Mouse (Mus musculus) hindbrain, embryonic 14.5 days (tissue): ENCODE data around the gene Gnb2. TPM values are rescaled to one million over a fixed set of nuclear protein-coding genes. Genes with fewer than 3 reads are reported as not detected.

ENCODE experiments used
- ATAC-seq: fragments of 200-750 bp; cut with Nextera tagmentation; 2 replicates; pipeline ENCODE4 v1.8.0; 2017; ENCODE audit warnings: moderate number of reproducible peaks, mild to moderate bottlenecking, moderate TSS enrichment, moderate library complexity; ENCODE audit not compliant: low FRiP score
- DNase-seq: peaks from one replicate; pipeline ENCODE4 v3.0.0-alpha.2; 2015; ENCODE audit warnings: low spot score
- H3K27ac ChIP-seq: fragments of 300-500 bp; sonication (generic); 2 replicates; pipeline ENCODE4 v1.5.1; 2014; ENCODE audit warnings: mild to moderate bottlenecking, moderate library complexity
- H3K27me3 ChIP-seq: fragments of 300-500 bp; sonication (generic); 2 replicates; pipeline ENCODE4 v1.6.1; 2014; ENCODE audit warnings: mild to moderate bottlenecking, low read length, mixed read lengths; ENCODE audit not compliant: control insufficient read depth, insufficient read depth
- H3K36me3 ChIP-seq: fragments of 300-500 bp; sonication (generic); replicated peaks from 2 replicates; pipeline ENCODE4 v1.6.1; 2014; ENCODE audit not compliant: control insufficient read depth, insufficient read depth
- H3K4me1 ChIP-seq: fragments of 300-500 bp; sonication (generic); replicated peaks from 2 replicates; pipeline ENCODE4 v1.6.1; 2014; ENCODE audit warnings: antibody characterized with exemption, low read length, mixed read lengths; ENCODE audit not compliant: control insufficient read depth, insufficient read depth
- H3K4me2 ChIP-seq: fragments of 300-500 bp; sonication (generic); replicated peaks from 2 replicates; pipeline ENCODE4 v1.6.1; 2014; ENCODE audit warnings: mild to moderate bottlenecking, moderate library complexity
- H3K4me3 ChIP-seq: fragments of 300-500 bp; sonication (generic); replicated peaks from 2 replicates; pipeline ENCODE4 v1.5.1; 2014; ENCODE audit warnings: mild to moderate bottlenecking, low read length
- H3K9ac ChIP-seq: fragments of 300-500 bp; sonication (generic); 2 replicates; pipeline ENCODE4 v1.6.1; 2014
- H3K9me3 ChIP-seq: fragments of 300-500 bp; sonication (generic); 2 replicates; pipeline ENCODE4 v1.6.1; 2016; ENCODE audit warnings: low read length; ENCODE audit not compliant: control insufficient read depth
- WGBS: fragments of 180-500 bp; shearing (Covaris S2); extraction: QIAGEN DNeasy Blood & Tissue Kit; methylation state at CpG from one replicate; pipeline ENCODE4 v1.1.7; 2014; 5-methylcytosine and 5-hydroxymethylcytosine counted together
- microRNA-seq: library from miRNA; unstranded; fragments of <30 nt; microRNA quantifications from one replicate; pipeline ENCODE4, GENCODE M21; 2016
- polyA plus RNA-seq: library from polyadenylated mRNA; unstranded; fragments of >200 nt; fragmentation: Nextera tagmentation; extraction: Ambion mirVana; gene quantifications from 2 replicates; pipeline ENCODE4 v1.2.1, GENCODE M21; 2014

Gene Gnb2
- polyA plus RNA-seq, 1 experiment from 2014 or later, result 593 TPM

- WGBS, result 83% methylated on average over 13 of the region's 13 CpGs
- DNase-seq (no peak), ATAC-seq (no peak)
Measured at GRCm38 (mm10) chr5:137493831-137494230, 39.5 kb downstream of the Gnb2 start.

GRCm38 (mm10) chr5:137491559-137491958, 41.8 kb downstream of the Gnb2 start:
- DNase-seq, result no peak
- H3K27me3 ChIP-seq, result 0 out of 2 replicates have a peak, but pooled peaks cover 2% of the 10 kb centered on the region
- no peaks in the 10 kb centered on the region for H3K36me3 ChIP-seq
- no peak overlapping the region for H3K27ac ChIP-seq
- no peak overlapping the region for H3K9ac ChIP-seq
- no peaks in the 10 kb centered on the region for H3K9me3 ChIP-seq
- H3K4me1 ChIP-seq, result no peaks in the 10 kb centered on the region
- no peak overlapping the region for H3K4me2 ChIP-seq
- no peak overlapping the region for H3K4me3 ChIP-seq
- ATAC-seq, result no peak
- WGBS, result 63% methylated on average over 4 of the region's 4 CpGs

More at GRCm38 (mm10) chr5:137493831-137494230, 39.5 kb downstream of the Gnb2 start:
- H3K36me3 ChIP-seq, result no peaks in the 10 kb centered on the region
- H3K4me1 ChIP-seq, result no peaks in the 10 kb centered on the region
- no peaks in the 10 kb centered on the region for H3K27me3 ChIP-seq
- H3K27ac ChIP-seq, result no peak overlapping the region
- H3K4me3 ChIP-seq, result no peak overlapping the region
- H3K9ac ChIP-seq, result no peak overlapping the region
- no peaks in the 10 kb centered on the region for H3K9me3 ChIP-seq
- no peak overlapping the region for H3K4me2 ChIP-seq

GRCm38 (mm10) chr5:137487616-137488015, 45.7 kb downstream of the Gnb2 start:
- Histone ChIP-seq H3K36me3 (no peaks in the 10 kb centered on the region), H3K9me3 (no peaks in the 10 kb centered on the region), H3K27me3 (peaks cover 18% of the 10 kb centered on the region), H3K9ac (no peak overlapping the region), H3K4me2 (no peak overlapping the region), H3K27ac (no peak overlapping the region), H3K4me1 (peaks cover 10% of the 10 kb centered on the region; the same call in 1 of the 2 replicates), H3K4me3 (no peak overlapping the region)
- WGBS, result 90% methylated on average over 7 of the region's 7 CpGs
- no peak for DNase-seq
- ATAC-seq, result no peak

- no peaks in the 10 kb centered on the region for H3K36me3 ChIP-seq
- peaks cover 18% of the 10 kb centered on the region for H3K27me3 ChIP-seq
- no peaks in the 10 kb centered on the region for H3K9me3 ChIP-seq
- H3K27ac ChIP-seq, result no peak overlapping the region
- H3K4me2 ChIP-seq, result peak overlapping the region; percentile 47
- peaks cover 10% of the 10 kb centered on the region; the same call in 1 of the 2 replicates for H3K4me1 ChIP-seq
- peak overlapping the region; percentile 39; the same call in 1 of the 2 replicates for H3K9ac ChIP-seq
- peak overlapping the region; percentile 13 for H3K4me3 ChIP-seq
- 1% methylated on average over 17 of the region's 17 CpGs for WGBS
- ATAC-seq, result no peak
- no peak for DNase-seq
Measured at GRCm38 (mm10) chr5:137485851-137486155, 47.5 kb downstream of the Gnb2 start.

GRCm38 (mm10) chr5:137485071-137485850, 48.0 kb downstream of the Gnb2 start:
- no peak for DNase-seq
- Histone ChIP-seq H3K9me3 (no peaks in the 10 kb centered on the region), H3K27ac (no peak overlapping the region), H3K27me3 (peaks cover 18% of the 10 kb centered on the region), H3K4me2 (peak overlapping the region; percentile 47), H3K36me3 (no peaks in the 10 kb centered on the region), H3K9ac (peak overlapping the region; percentile 39; the same call in 1 of the 2 replicates), H3K4me1 (peaks cover 10% of the 10 kb centered on the region; the same call in 1 of the 2 replicates), H3K4me3 (peak overlapping the region; percentile 13)
- 4% methylated on average over 30 of the region's 30 CpGs for WGBS
- ATAC-seq, result no peak

- Histone ChIP-seq H3K9me3 (no peaks in the 10 kb centered on the region), H3K4me2 (no peak overlapping the region), H3K36me3 (no peaks in the 10 kb centered on the region), H3K9ac (no peak overlapping the region), H3K4me1 (peaks cover 10% of the 10 kb centered on the region; the same call in 1 of the 2 replicates), H3K27me3 (peaks cover 18% of the 10 kb centered on the region), H3K27ac (no peak overlapping the region), H3K4me3 (no peak overlapping the region)
- DNase-seq, result no peak
- 6% methylated on average over 8 of the region's 8 CpGs for WGBS
- no peak for ATAC-seq
Measured at GRCm38 (mm10) chr5:137481897-137482296, 51.4 kb downstream of the Gnb2 start.

GRCm38 (mm10) chr5:137481138-137481537, 52.2 kb downstream of the Gnb2 start:
- no peak overlapping the region for H3K4me2 ChIP-seq
- H3K27ac ChIP-seq, result no peak overlapping the region
- DNase-seq (peak; percentile 88), ATAC-seq (no peak)
- no peak overlapping the region for H3K4me3 ChIP-seq
- H3K27me3 ChIP-seq, result peaks cover 14% of the 10 kb centered on the region
- H3K9ac ChIP-seq, result no peak overlapping the region
- peaks cover 10% of the 10 kb centered on the region; the same call in 1 of the 2 replicates for H3K4me1 ChIP-seq
- no peaks in the 10 kb centered on the region for H3K36me3 ChIP-seq
- H3K9me3 ChIP-seq, result no peaks in the 10 kb centered on the region

Small RNA genes within 50 kb of the gene (microRNA-seq; reads per million reads assigned to microRNA genes)
- gene Mir6418, result 1.5 reads per million

Other genes with a start within 250 kb of the Gnb2 start
- 56.7 and 68.4 TPM in 2 replicates for gene Ache, start 246.0 kb downstream of the Gnb2 start, polyA plus RNA-seq
- 22.3 and 22.6 TPM in 2 replicates for gene Ufsp1, start 238.9 kb downstream of the Gnb2 start, polyA plus RNA-seq
- 75.0 and 81.0 TPM in 2 replicates for gene Srrt, start 225.8 kb downstream of the Gnb2 start, polyA plus RNA-seq
- gene Trip6, start 219.1 kb downstream of the Gnb2 start, polyA plus RNA-seq, result 11.1 and 12.2 TPM in 2 replicates
- 14.9 and 17.6 TPM in 2 replicates for gene Slc12a9, start 199.9 kb downstream of the Gnb2 start, polyA plus RNA-seq
- 8.7 and 9.0 TPM in 2 replicates for gene Ephb4, start 183.4 kb downstream of the Gnb2 start, polyA plus RNA-seq
- 0.14 and 0.17 TPM in 2 replicates for gene Zan, start 56.4 kb downstream of the Gnb2 start, polyA plus RNA-seq
- 78.4 and 87.3 TPM in 2 replicates for gene Pop7, start 31.0 kb downstream of the Gnb2 start, polyA plus RNA-seq
- gene Gigyf1, start 15.0 kb downstream of the Gnb2 start, polyA plus RNA-seq, result 14.2 and 16.0 TPM in 2 replicates
- not detected in 2 replicates for gene Epo, start 268 bp downstream of the Gnb2 start, polyA plus RNA-seq
- gene Actl6b, start 20.0 kb upstream of the Gnb2 start, polyA plus RNA-seq, result 195 and 204 TPM in 2 replicates
- gene Tfr2, start 36.3 kb upstream of the Gnb2 start, polyA plus RNA-seq, result 5.3 and 5.6 TPM in 2 replicates
- gene Mospd3, start 67.5 kb upstream of the Gnb2 start, polyA plus RNA-seq, result 81.7 and 85.4 TPM in 2 replicates
- 23.9 and 28.5 TPM in 2 replicates for gene Pcolce, start 80.3 kb upstream of the Gnb2 start, polyA plus RNA-seq
- 0.12 TPM in 1 of 2 replicates, not detected in the other for gene Fbxo24, start 95.5 kb upstream of the Gnb2 start, polyA plus RNA-seq
- gene Lrch4, start 95.6 kb upstream of the Gnb2 start, polyA plus RNA-seq, result 19.0 and 23.4 TPM in 2 replicates
- 5.3 and 6.5 TPM in 2 replicates for gene Gm20605, start 95.7 kb upstream of the Gnb2 start, polyA plus RNA-seq
- gene Sap25, start 107.8 kb upstream of the Gnb2 start, polyA plus RNA-seq, result 4.9 and 5.8 TPM in 2 replicates
- 0.15 TPM in 1 of 2 replicates, not detected in the other for gene Irs3, start 112.2 kb upstream of the Gnb2 start, polyA plus RNA-seq
- gene Agfg2, start 151.2 kb upstream of the Gnb2 start, polyA plus RNA-seq, result 11.8 and 12.2 TPM in 2 replicates
- gene Nyap1, start 208.1 kb upstream of the Gnb2 start, polyA plus RNA-seq, result 14.2 and 18.8 TPM in 2 replicates
- 67.6 and 72.8 TPM in 2 replicates for gene Tsc22d4, start 212.2 kb upstream of the Gnb2 start, polyA plus RNA-seq
- gene Ppp1r35, start 245.3 kb upstream of the Gnb2 start, polyA plus RNA-seq, result 51.1 and 58.7 TPM in 2 replicates